Mouse (Mus musculus) heart, adult 2 months (tissue): ENCODE data around the gene Bmp8a. TPM values are rescaled to one million over a fixed set of nuclear protein-coding genes. Genes with fewer than 3 reads are reported as not detected.

Experiments used
- DNase-seq, 2 experiments: peaks; one replicate each; pipeline ENCODE4 v3.0.0; 2021
- H3K27ac ChIP-seq: fragments of 200-600 bp; 2 replicates; pipeline ENCODE4 v1.8.1; 2022
- H3K27me3 ChIP-seq: fragments of 200-500 bp; 2 replicates; pipeline ENCODE4 v1.6.1; 2012; ENCODE audit warnings: mild to moderate bottlenecking, low read length, inconsistent platforms, mixed read lengths; ENCODE audit not compliant: control insufficient read depth, insufficient read depth
- H3K36me3 ChIP-seq: fragments of 200-500 bp; 2 replicates; pipeline ENCODE4 v1.6.1; 2012; ENCODE audit warnings: low read length, inconsistent platforms; ENCODE audit not compliant: control insufficient read depth, insufficient read depth
- H3K4me1 ChIP-seq: fragments of 200-500 bp; 2 replicates; pipeline ENCODE4 v1.6.1; 2011; ENCODE audit warnings: low read length; ENCODE audit not compliant: control insufficient read depth, insufficient read depth
- H3K4me3 ChIP-seq: fragments of 200-600 bp; 2 replicates; pipeline ENCODE4 v1.8.1; 2022
- H3K79me2 ChIP-seq: fragments of 200-500 bp; replicated peaks from 2 replicates; pipeline ENCODE4 v1.6.1; 2012; ENCODE audit warnings: mild to moderate bottlenecking, inconsistent platforms, low read length, moderate library complexity, mixed read lengths; ENCODE audit not compliant: control insufficient read depth, insufficient read depth
- H3K9ac ChIP-seq: fragments of 200-500 bp; 2 replicates; pipeline ENCODE4 v1.6.1; 2012; ENCODE audit warnings: low read depth, mild to moderate bottlenecking, control low read depth, inconsistent platforms, low read length, mixed read lengths
- CTCF ChIP-seq: fragments of 200-600 bp; IDR thresholded peaks from 2 replicates; pipeline ENCODE4 v1.8.1; 2022; ENCODE audit warnings: antibody characterized with exemption, mild to moderate bottlenecking, moderate library complexity
- EP300 ChIP-seq: fragments of 200-500 bp; IDR thresholded peaks from 2 replicates; pipeline ENCODE4 v1.6.1; 2011; ENCODE audit warnings: low read depth, low read length, control low read depth; ENCODE audit not compliant: insufficient read depth
- POLR2A ChIP-seq: fragments of 200-500 bp; IDR thresholded peaks from 2 replicates; pipeline ENCODE4 v1.6.1; 2011; ENCODE audit warnings: mild to moderate bottlenecking, low read depth, low read length, control low read depth; ENCODE audit not compliant: insufficient read depth
- WGBS: fragments of 180-500 bp; shearing (Covaris S2); methylation state at CpG from one replicate; pipeline ENCODE4 v1.1.7; 2018; 5-methylcytosine and 5-hydroxymethylcytosine counted together
- intact Hi-C: fragments of 180-260 bp; cut with DNase I; formaldehyde crosslinking; loops from one replicate; pipeline ENCODE4 v1.15.1; 2025
- polyA plus RNA-seq: library from polyadenylated mRNA; depleted of rRNA; stranded (reverse); fragments of >200 nt; gene quantifications from 2 replicates; pipeline ENCODE4 v1.2.3, GENCODE M21; 2012
- total RNA-seq, 2 experiments: library from RNA; stranded (reverse); gene quantifications; 2 replicates each; pipeline ENCODE4 v1.2.3; 2021

The Bmp8a gene
- total and polyA plus RNA-seq, 3 experiments = not detected

- no peak overlapping the region for H3K9ac ChIP-seq
- H3K4me1 ChIP-seq = no peaks in the 10 kb centered on the region
- intact Hi-C loops = loop anchor here (5.0 kb wide), 1 partner anchor 131 kb away; no protein-coding TSS in a partner anchor
- 88% methylated on average over 3 of the region's 3 CpGs for WGBS
- H3K4me3 ChIP-seq = no peak overlapping the region
- H3K27ac ChIP-seq = no peak overlapping the region
- H3K27me3 ChIP-seq = no peaks in the 10 kb centered on the region
- no peak for DNase-seq
- H3K79me2 ChIP-seq = no peaks in the 10 kb centered on the region
- H3K36me3 ChIP-seq = peaks cover 14% of the 10 kb centered on the region
- TF ChIP-seq CTCF (no peak), EP300 (no peak), POLR2A (no peak)
Observed at GRCm38 (mm10) chr4:123376031-123376430, 33.0 kb upstream of the Bmp8a start.

DNA sequence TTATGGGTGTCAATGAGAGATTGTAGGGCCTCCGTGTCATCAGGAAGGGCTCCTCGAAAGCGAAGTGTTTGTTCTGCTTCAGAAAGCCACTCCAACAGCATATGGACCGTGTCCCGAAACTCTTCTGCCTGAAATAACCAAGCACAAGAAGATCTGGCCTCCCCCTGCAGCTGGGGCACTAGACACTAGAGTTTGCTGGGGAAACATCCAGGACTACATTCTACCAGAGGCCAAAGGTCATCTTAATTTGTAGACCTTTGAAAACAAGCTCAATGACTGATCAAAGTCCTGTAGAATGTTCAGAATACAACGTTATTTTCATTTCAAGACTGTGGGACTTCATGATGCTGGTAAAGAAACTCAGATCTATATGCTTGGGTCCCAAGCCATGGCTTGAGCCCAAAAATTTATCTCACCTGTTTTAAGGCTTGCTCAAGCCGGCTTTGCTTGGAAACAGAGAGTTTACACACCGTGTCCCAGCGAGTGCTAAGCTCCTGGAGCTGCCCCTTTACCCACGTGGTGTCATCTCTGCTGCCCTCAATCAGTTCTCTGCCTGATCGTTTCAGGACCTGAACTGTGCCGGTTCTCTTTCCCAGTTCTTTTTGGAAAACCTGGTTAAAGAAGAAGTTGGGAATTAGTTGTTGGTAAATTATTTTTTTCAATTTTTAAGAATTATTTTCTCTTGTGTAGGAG, 31.4 kb upstream of the Bmp8a start:
- H3K36me3 ChIP-seq = peaks cover 12% of the 10 kb centered on the region
- H3K4me3 ChIP-seq = no peak overlapping the region
- H3K27me3 ChIP-seq = no peaks in the 10 kb centered on the region
- DNase-seq = no peak
- H3K27ac ChIP-seq = no peak overlapping the region
- WGBS = 91% methylated on average over 12 of the region's 12 CpGs
- no peak overlapping the region for H3K9ac ChIP-seq
- H3K4me1 ChIP-seq = no peaks in the 10 kb centered on the region
- H3K79me2 ChIP-seq = no peaks in the 10 kb centered on the region
- TF ChIP-seq POLR2A (no peak), CTCF (no peak), EP300 (no peak)
- intact Hi-C loops = loop anchor here (5.0 kb wide), 1 partner anchor 133 kb away; no protein-coding TSS in a partner anchor

- DNase-seq = no peak
- Histone ChIP-seq H3K27me3 (no peaks in the 10 kb centered on the region), H3K4me1 (no peaks in the 10 kb centered on the region), H3K27ac (no peak overlapping the region), H3K79me2 (no peaks in the 10 kb centered on the region), H3K36me3 (peaks cover 7% of the 10 kb centered on the region), H3K4me3 (no peak overlapping the region), H3K9ac (no peak overlapping the region)
- intact Hi-C loops = no loop called here
- TF ChIP-seq CTCF (no peak), POLR2A (no peak), EP300 (no peak)
- WGBS = 87% methylated on average over 4 of the region's 4 CpGs
Observed at GRCm38 (mm10) chr4:123363555-123363954, 20.5 kb upstream of the Bmp8a start.

DNA sequence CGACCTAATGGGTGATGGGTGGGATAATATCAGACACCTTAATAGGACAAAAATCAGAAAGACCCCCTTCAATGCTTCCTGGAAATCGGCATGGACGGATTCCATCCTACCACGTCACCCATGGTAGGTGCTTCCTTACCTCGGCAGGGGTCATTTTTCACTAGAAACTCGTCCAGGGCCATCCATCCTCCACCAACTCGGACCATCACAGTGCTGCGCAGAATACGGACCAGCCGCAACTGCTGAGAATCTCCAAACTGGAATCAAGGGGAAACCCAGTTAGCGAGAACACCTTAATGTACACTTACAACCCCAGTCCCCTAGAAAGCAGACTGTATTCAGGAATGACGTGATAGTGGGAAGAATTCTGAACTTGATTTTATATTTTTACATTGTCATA, 17.7 kb upstream of the Bmp8a start:
- intact Hi-C loops = no loop called here
- Histone ChIP-seq H3K4me1 (no peaks in the 10 kb centered on the region), H3K9ac (no peak overlapping the region), H3K4me3 (no peak overlapping the region), H3K27me3 (no peaks in the 10 kb centered on the region), H3K36me3 (peaks cover 4% of the 10 kb centered on the region), H3K79me2 (no peaks in the 10 kb centered on the region), H3K27ac (no peak overlapping the region)
- TF ChIP-seq CTCF (no peak), EP300 (no peak), POLR2A (no peak)
- 91% methylated on average over 12 of the region's 12 CpGs for WGBS
- DNase-seq = no peak

GRCm38 (mm10) chr4:123358613-123359012, 15.6 kb upstream of the Bmp8a start:
- no peak for TF ChIP-seq CTCF
- no peak for TF ChIP-seq POLR2A
- TF ChIP-seq EP300 = no peak
- DNase-seq = no peak
- intact Hi-C loops = loop anchor here (5.0 kb wide), 1 partner anchor 51 kb away; no protein-coding TSS in a partner anchor
- Histone ChIP-seq H3K9ac (no peak overlapping the region), H3K36me3 (no peaks in the 10 kb centered on the region), H3K4me3 (no peak overlapping the region), H3K79me2 (no peaks in the 10 kb centered on the region), H3K27ac (no peak overlapping the region), H3K27me3 (no peaks in the 10 kb centered on the region), H3K4me1 (no peaks in the 10 kb centered on the region)
- 93% methylated on average over 7 of the region's 7 CpGs for WGBS

DNA sequence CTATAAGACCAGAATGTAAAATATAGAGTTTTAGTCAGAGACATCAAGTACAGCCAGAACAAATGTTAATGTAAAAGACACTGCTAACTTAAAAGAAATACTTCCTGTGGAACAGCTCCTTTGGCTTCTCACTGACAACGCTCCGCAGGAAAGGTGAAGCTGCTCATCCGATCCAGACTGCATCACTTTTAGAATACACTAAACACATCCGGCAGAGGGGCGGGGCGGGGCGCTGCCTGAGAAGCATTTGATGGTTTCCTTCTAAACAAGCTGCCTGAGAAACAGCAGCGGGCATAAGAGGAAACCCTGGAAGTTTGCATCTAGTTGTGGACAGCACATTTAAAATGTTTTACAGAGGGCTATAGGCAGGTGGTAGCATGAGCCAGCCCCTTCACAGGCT, 12.9 kb upstream of the Bmp8a start:
- intact Hi-C loops = loop anchor here (5.0 kb wide), 1 partner anchor 49 kb away; no protein-coding TSS in a partner anchor
- Histone ChIP-seq H3K27ac (no peak overlapping the region), H3K36me3 (no peaks in the 10 kb centered on the region), H3K4me1 (no peaks in the 10 kb centered on the region), H3K79me2 (no peaks in the 10 kb centered on the region), H3K9ac (no peak overlapping the region), H3K27me3 (no peaks in the 10 kb centered on the region), H3K4me3 (no peak overlapping the region)
- WGBS = 82% methylated on average over 8 of the region's 8 CpGs
- DNase-seq = no peak
- TF ChIP-seq POLR2A (no peak), CTCF (no peak), EP300 (no peak)
